Mouse (Mus musculus) forebrain, postnatal 0 days (tissue): Measurements from ENCODE around the gene Tmem54. TPM values are rescaled to one million over a fixed set of nuclear protein-coding genes. Genes with fewer than 3 reads are reported as not detected.

Experiments used
- ATAC-seq: fragments of 200-750 bp; cut with Nextera tagmentation; 2 replicates; pipeline ENCODE4 v1.8.0; 2017; ENCODE audit warnings: mild to moderate bottlenecking, moderate library complexity
- DNase-seq: peaks from one replicate; pipeline ENCODE4 v3.0.0-alpha.2; 2015
- H3K27ac ChIP-seq: fragments of 300-500 bp; sonication (generic); 2 replicates; pipeline ENCODE4 v1.5.1; 2014; ENCODE audit warnings: low read depth, mild to moderate bottlenecking, antibody characterized with exemption, low read length, moderate library complexity, mixed read lengths
- H3K27me3 ChIP-seq: fragments of 300-500 bp; sonication (generic); 2 replicates; pipeline ENCODE4 v1.6.1; 2014; ENCODE audit warnings: mild to moderate bottlenecking, low read length, mixed read lengths; ENCODE audit not compliant: insufficient read depth
- H3K36me3 ChIP-seq: fragments of 300-500 bp; sonication (generic); 2 replicates; pipeline ENCODE4 v1.6.1; 2014; ENCODE audit warnings: mild to moderate bottlenecking, moderate library complexity; ENCODE audit not compliant: insufficient read depth
- H3K4me1 ChIP-seq: fragments of 300-500 bp; sonication (generic); 2 replicates; pipeline ENCODE4 v1.6.1; 2014; ENCODE audit warnings: antibody characterized with exemption; ENCODE audit not compliant: insufficient read depth
- H3K4me2 ChIP-seq: fragments of 300-500 bp; sonication (generic); 2 replicates; pipeline ENCODE4 v1.6.1; 2014; ENCODE audit warnings: low read depth, mild to moderate bottlenecking, moderate library complexity
- H3K4me3 ChIP-seq: fragments of 300-500 bp; sonication (generic); 2 replicates; pipeline ENCODE4 v1.5.1; 2014; ENCODE audit warnings: low read depth, low read length, mixed read lengths
- H3K9ac ChIP-seq: fragments of 300-500 bp; sonication (generic); 2 replicates; pipeline ENCODE4 v1.6.1; 2014; ENCODE audit warnings: mild to moderate bottlenecking
- H3K9me3 ChIP-seq: fragments of 300-500 bp; sonication (generic); 2 replicates; pipeline ENCODE4 v1.6.1; 2016; ENCODE audit warnings: low read length
- CTCF ChIP-seq: sonication (generic); IDR thresholded peaks from 2 replicates; pipeline ENCODE4 v1.5.1; 2016; ENCODE audit warnings: antibody characterized with exemption, control low read depth, low read depth
- WGBS: fragments of 180-500 bp; shearing (Covaris S2); extraction: QIAGEN DNeasy Blood & Tissue Kit; methylation state at CpG from one replicate; pipeline ENCODE4 v1.1.7; 2014; 5-methylcytosine and 5-hydroxymethylcytosine counted together
- polyA plus RNA-seq: library from polyadenylated mRNA; unstranded; fragments of >200 nt; fragmentation: Nextera tagmentation; extraction: Ambion mirVana; gene quantifications from 2 replicates; pipeline ENCODE4 v1.2.1, GENCODE M21; 2015
- total RNA-seq: library from RNA; depleted of rRNA; stranded (reverse); fragments of >200 nt; gene quantifications from 2 replicates; pipeline ENCODE4 v1.2.3, GENCODE M21; 2014; rRNA removed

Tmem54 gene
- total RNA-seq (not detected in 2 replicates), polyA plus RNA-seq (not detected in 2 replicates)

DNA sequence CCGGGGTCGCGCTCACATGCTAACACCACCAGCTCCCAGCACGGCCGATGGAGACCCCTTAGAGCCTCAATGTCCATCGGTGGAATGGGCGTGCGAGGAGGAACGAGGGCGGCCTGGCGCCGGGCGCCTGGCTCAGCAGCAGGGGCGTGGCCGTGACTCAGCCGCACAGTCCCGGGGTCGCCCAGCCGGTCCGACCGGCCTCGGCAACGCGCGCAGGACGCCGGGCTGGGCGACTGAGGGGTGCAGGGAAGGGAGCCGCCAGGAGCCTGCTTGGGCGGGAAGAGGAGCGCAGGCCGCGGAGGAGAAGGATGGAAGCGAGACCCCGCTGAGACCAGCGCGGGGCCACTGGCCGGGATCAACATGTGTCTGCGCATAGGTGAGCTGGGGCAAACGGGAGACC lies at the start of gene Tmem54:
Tmem54 (plus strand) TSS at position 193 of the 400 bp plus-strand sequence.
- TF ChIP-seq CTCF: no peak
- ATAC-seq: no peak
- no peaks in the 10 kb centered on the region for H3K4me1 ChIP-seq
- H3K9ac ChIP-seq: no peak within 1 kb of the TSS
- H3K36me3 ChIP-seq: no peaks in the 10 kb centered on the region
- peaks cover 13% of the 10 kb centered on the region; the same call in 1 of the 2 replicates for H3K27me3 ChIP-seq
- 0 out of 2 replicates have a peak within 1 kb of the TSS, but pooled peaks have one; percentile 16 for H3K4me3 ChIP-seq
- DNase-seq: no peak
- peak within 1 kb of the TSS; percentile 38 for H3K4me2 ChIP-seq
- H3K27ac ChIP-seq: no peak within 1 kb of the TSS
- 2% methylated on average over 40 of the region's 40 CpGs for WGBS
- H3K9me3 ChIP-seq: no peaks in the 10 kb centered on the region

DNA sequence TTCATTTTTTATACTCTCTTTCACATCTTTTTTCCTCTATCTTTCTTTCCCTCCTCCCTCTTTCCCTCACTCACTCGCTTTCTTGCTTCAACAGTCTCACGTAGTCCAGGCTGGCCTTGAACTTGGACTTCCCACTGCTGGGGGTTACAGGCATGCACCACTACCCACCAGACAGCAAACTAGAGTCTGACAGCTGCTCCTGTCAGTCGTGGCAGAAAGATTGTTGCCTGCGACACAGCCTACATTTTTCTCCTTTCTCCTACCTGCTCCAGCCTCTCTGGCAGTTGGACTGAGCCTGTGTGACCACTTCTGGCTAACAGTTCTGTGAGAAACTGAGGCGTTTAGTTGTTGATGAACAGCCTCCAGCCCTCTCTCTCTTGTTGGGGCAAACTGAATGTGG lies 49.8 kb upstream of the Tmem54 start:
- Histone ChIP-seq H3K27ac (no peak overlapping the region), H3K27me3 (no peaks in the 10 kb centered on the region), H3K9me3 (no peaks in the 10 kb centered on the region), H3K36me3 (no peaks in the 10 kb centered on the region), H3K4me3 (no peak overlapping the region), H3K4me2 (no peak overlapping the region), H3K4me1 (peaks cover 10% of the 10 kb centered on the region), H3K9ac (no peak overlapping the region)
- DNase-seq (no peak), ATAC-seq (no peak)
- 91% methylated on average over 5 of the region's 5 CpGs for WGBS
- TF ChIP-seq CTCF: no peak

DNA sequence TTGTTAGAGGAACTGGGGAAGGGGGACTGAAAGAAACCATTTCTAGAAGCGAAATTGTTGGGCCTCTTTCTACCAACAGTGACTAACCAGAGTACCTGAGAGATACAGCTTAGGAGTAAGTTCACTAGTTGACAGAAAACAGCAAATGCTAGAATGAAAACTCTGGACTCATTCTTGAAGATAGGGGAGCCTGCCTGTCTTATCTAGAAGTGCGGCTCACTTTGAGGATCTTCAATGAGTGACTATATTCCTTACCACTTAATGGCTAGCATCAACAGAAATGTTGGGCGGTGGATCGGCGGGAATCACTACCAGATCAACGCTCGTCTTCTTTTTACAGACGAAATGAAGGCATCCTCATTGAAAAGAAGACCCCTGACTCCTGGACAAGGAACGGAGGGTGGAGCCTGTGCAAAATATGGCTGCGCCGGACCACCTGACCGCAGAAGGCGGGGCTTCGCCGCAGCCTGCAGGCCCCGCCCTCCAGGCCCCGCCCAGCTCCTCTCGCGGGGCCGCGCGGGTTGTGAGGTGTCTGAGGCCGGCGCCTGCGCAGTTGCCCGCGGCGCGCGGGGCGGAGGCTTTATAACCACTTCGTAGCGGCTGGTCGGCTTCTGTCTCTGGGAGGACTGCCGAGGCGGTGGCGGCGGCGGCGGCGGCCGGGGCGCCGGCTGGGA lies 47.7 kb upstream of the Tmem54 start:
- Histone ChIP-seq H3K36me3 (no peaks in the 10 kb centered on the region), H3K9me3 (no peaks in the 10 kb centered on the region), H3K4me2 (peak overlapping the region; percentile 96), H3K4me3 (peak overlapping the region; percentile 88), H3K27me3 (no peaks in the 10 kb centered on the region), H3K4me1 (peaks cover 16% of the 10 kb centered on the region), H3K27ac (peak overlapping the region; percentile 93), H3K9ac (peak overlapping the region; percentile 81)
- DNase-seq: peak; percentile 99
- ATAC-seq: peak; percentile 97
- 9% methylated on average over 36 of the region's 44 CpGs for WGBS
- TF ChIP-seq CTCF: no peak

DNA sequence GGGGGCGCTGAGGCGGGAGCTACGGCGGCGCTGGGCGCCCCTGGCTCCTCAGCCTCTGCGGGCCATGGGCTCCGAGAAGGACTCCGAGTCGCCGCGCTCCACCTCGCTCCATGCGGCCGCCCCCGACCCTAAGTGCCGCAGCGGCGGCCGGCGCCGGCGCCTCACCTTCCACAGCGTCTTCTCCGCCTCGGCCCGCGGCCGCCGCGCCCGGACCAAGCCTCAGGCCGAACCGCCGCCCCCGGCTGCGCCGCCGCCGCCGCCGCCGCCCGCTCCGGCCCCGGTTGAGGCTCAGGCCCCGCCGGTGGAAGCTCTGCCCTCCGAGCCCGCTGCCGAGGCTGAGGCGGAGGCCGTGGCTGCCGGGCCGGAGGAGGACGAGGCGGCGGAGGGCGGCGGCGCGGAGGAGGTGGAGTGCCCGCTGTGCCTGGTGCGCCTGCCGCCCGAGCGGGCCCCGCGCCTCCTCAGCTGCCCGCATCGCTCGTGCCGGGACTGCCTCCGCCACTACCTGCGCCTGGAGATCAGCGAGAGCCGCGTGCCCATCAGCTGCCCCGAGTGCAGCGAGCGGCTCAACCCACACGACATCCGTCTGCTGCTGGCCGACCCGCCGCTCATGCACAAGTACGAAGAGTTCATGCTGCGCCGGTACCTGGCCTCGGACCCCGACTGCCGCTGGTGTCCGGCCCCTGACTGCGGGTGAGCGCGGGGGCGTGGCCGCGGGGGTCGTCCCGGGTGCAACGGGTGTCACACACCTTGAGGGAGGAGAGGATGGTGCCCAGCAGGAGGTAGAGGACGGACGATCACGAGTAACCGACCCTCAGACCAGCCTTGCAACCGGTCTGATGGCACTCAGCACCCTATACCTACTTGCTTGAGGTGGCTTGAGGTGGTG lies 46.9 kb upstream of the Tmem54 start, which contains the start of gene Rnf19b:
Rnf19b (plus strand) TSS at position 65 of the 886 bp plus-strand sequence.
- ATAC-seq (peak; percentile 52), DNase-seq (peak; percentile 48)
- Histone ChIP-seq H3K4me3 (peak within 1 kb of the TSS; percentile 88), H3K9me3 (no peaks in the 10 kb centered on the region), H3K4me1 (peaks cover 16% of the 10 kb centered on the region), H3K36me3 (no peaks in the 10 kb centered on the region), H3K4me2 (peak within 1 kb of the TSS; percentile 96), H3K9ac (peak within 1 kb of the TSS; percentile 81), H3K27me3 (no peaks in the 10 kb centered on the region), H3K27ac (peak within 1 kb of the TSS; percentile 93)
- TF ChIP-seq CTCF: no peak
- WGBS: 4% methylated on average over 93 of the region's 107 CpGs

DNA sequence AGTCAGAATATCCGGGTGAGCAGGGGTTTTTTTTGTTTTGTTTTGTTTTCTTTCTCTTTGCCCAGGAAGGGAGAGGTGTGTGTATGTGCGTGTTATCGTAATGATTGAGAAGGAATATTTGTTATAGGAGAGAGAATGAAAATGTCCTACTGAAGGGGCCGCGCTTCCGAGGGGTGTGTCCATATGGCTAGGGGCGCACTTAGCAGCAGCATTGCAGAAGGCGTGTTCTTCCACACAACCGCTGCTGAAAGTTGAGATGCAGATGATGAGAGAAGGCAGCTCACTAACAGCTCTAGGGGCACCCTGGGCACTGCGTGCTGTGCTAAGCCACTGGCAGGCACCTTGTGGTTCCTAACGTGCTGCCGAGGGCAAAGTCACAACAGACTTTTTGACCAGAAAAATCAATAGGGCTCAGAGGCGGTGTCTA lies 46.2 kb upstream of the Tmem54 start:
- WGBS: 1% methylated on average over 13 of the region's 13 CpGs
- peak overlapping the region; percentile 96 for H3K4me2 ChIP-seq
- ATAC-seq (no peak), DNase-seq (no peak)
- peak overlapping the region; percentile 81 for H3K9ac ChIP-seq
- H3K36me3 ChIP-seq: no peaks in the 10 kb centered on the region
- H3K27ac ChIP-seq: no peak overlapping the region
- no peak for TF ChIP-seq CTCF
- no peaks in the 10 kb centered on the region for H3K9me3 ChIP-seq
- no peaks in the 10 kb centered on the region for H3K27me3 ChIP-seq
- peaks cover 16% of the 10 kb centered on the region for H3K4me1 ChIP-seq
- H3K4me3 ChIP-seq: peak overlapping the region; percentile 88

DNA sequence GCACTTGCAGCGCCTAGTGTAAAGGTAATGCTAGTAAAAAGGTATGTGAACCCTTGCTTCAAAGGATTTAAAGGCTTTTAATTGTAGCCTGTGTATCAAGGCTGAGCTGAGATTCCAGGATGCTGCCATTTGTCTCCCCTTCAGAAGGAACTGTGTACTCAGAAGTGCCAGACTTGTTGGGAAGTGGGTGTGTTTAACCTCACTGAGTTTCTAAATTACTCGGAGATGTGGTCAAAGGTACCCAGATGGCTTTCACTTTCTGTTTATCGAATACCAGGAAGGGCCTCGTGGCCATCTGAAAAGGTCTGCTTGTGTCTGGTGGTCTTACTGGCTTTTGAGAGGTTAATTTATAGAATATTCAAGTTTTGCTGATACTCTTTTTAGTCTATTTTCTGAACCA lies 45.4 kb upstream of the Tmem54 start:
- Histone ChIP-seq H3K9ac (peak overlapping the region; percentile 81; the same call in 1 of the 2 replicates), H3K4me1 (peaks cover 16% of the 10 kb centered on the region), H3K4me2 (peak overlapping the region; percentile 96), H3K27me3 (no peaks in the 10 kb centered on the region), H3K9me3 (no peaks in the 10 kb centered on the region), H3K27ac (no peak overlapping the region), H3K4me3 (peak overlapping the region; percentile 88), H3K36me3 (no peaks in the 10 kb centered on the region)
- ATAC-seq (no peak), DNase-seq (no peak)
- WGBS: 55% methylated on average over 4 of the region's 4 CpGs
- TF ChIP-seq CTCF: no peak
